Mouse (Mus musculus) lung, embryonic 16.5 days (tissue): ENCODE data around the gene Cnga1. TPM values are rescaled to one million over a fixed set of nuclear protein-coding genes. Genes with fewer than 3 reads are reported as not detected.

Experiments used
- ATAC-seq: fragments of 200-750 bp; cut with Nextera tagmentation; 2 replicates; pipeline ENCODE4 v1.8.0; 2017; ENCODE audit warnings: low read depth, mild to moderate bottlenecking, moderate library complexity
- H3K27ac ChIP-seq: fragments of 300-500 bp; sonication (generic); 2 replicates; pipeline ENCODE4 v1.5.1; 2014; ENCODE audit warnings: mild to moderate bottlenecking, control low read depth, low read length
- H3K27me3 ChIP-seq: fragments of 300-500 bp; sonication (generic); 2 replicates; pipeline ENCODE4 v1.6.1; 2014; ENCODE audit warnings: low read depth, low read length, mixed read lengths; ENCODE audit not compliant: control insufficient read depth, insufficient read depth
- H3K36me3 ChIP-seq: fragments of 300-500 bp; sonication (generic); 2 replicates; pipeline ENCODE4 v1.6.1; 2014; ENCODE audit warnings: low read length; ENCODE audit not compliant: control insufficient read depth, insufficient read depth
- H3K4me1 ChIP-seq: fragments of 300-500 bp; sonication (generic); replicated peaks from 2 replicates; pipeline ENCODE4 v1.6.1; 2014; ENCODE audit warnings: low read length, mixed read lengths; ENCODE audit not compliant: control insufficient read depth, insufficient read depth
- H3K4me2 ChIP-seq: fragments of 300-500 bp; sonication (generic); 2 replicates; pipeline ENCODE4 v1.6.1; 2014; ENCODE audit warnings: low read depth, low read length, control low read depth
- H3K4me3 ChIP-seq: fragments of 300-500 bp; sonication (generic); 2 replicates; pipeline ENCODE4 v1.5.1; 2014; ENCODE audit warnings: mild to moderate bottlenecking, low read length, control low read depth
- H3K9ac ChIP-seq: fragments of 300-500 bp; sonication (generic); 2 replicates; pipeline ENCODE4 v1.6.1; 2014; ENCODE audit warnings: low read length, control low read depth
- H3K9me3 ChIP-seq: fragments of 300-500 bp; sonication (generic); 2 replicates; pipeline ENCODE4 v1.6.1; 2016; ENCODE audit warnings: low read length; ENCODE audit not compliant: control insufficient read depth
- WGBS: fragments of 180-500 bp; shearing (Covaris S2); extraction: QIAGEN DNeasy Blood & Tissue Kit; methylation state at CpG from one replicate; pipeline ENCODE4 v1.1.7; 2014; 5-methylcytosine and 5-hydroxymethylcytosine counted together
- polyA plus RNA-seq: library from polyadenylated mRNA; unstranded; fragments of >200 nt; fragmentation: Nextera tagmentation; extraction: Ambion mirVana; gene quantifications from 2 replicates; pipeline ENCODE4 v1.2.1, GENCODE M21; 2015

The Cnga1 gene
- polyA plus RNA-seq, 1 experiment from 2014 or later = not detected

DNA sequence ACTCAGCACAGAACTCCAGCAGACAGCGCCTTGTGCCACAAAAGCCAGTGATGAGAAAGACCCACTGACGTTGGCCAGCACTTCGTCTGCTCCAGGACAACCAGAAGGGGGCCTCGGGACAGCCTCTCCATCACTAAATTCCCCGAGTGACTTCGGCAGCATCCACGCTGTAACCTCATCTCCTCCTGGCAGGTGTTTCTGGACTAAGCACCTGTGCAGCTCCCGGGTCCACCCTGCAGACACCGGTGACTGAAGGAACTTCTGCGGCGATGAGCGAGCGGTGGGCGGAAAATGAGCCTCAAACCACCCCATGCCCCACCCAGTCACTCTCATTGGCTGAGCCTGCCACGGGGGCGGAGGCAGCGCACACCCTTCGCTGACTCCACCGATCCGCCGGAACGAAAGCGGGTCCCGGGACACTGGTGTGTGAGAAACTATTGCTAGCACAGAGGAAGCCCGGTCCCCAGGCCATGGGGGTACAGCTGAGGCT, 3.4 kb upstream of the Cnga1 start, which contains the start of gene Nipal1:
Nipal1 (plus strand) TSS at position 378 of the 490 bp plus-strand sequence.
- WGBS = under 1% methylated on average over 25 of the region's 25 CpGs
- no peak within 1 kb of the TSS for H3K27ac ChIP-seq
- peak within 1 kb of the TSS; percentile 97 for H3K4me2 ChIP-seq
- peak; percentile 96 for ATAC-seq
- H3K27me3 ChIP-seq = no peaks in the 10 kb centered on the region; the same call in 1 of the 2 replicates
- H3K9ac ChIP-seq = peak within 1 kb of the TSS; percentile 66
- H3K9me3 ChIP-seq = no peaks in the 10 kb centered on the region
- H3K36me3 ChIP-seq = no peaks in the 10 kb centered on the region
- H3K4me1 ChIP-seq = peaks cover 11% of the 10 kb centered on the region; the same call in 1 of the 2 replicates
- peak within 1 kb of the TSS; percentile 63 for H3K4me3 ChIP-seq

GRCm38 (mm10) chr5:72646996-72647395, 2.9 kb upstream of the Cnga1 start:
- no peak for ATAC-seq
- no peaks in the 10 kb centered on the region for H3K9me3 ChIP-seq
- WGBS = 24% methylated on average over 10 of the region's 10 CpGs
- peak overlapping the region; percentile 57; the same call in 1 of the 2 replicates for H3K9ac ChIP-seq
- H3K4me1 ChIP-seq = peaks cover 11% of the 10 kb centered on the region; the same call in 1 of the 2 replicates
- H3K36me3 ChIP-seq = no peaks in the 10 kb centered on the region
- peak overlapping the region; percentile 63 for H3K4me3 ChIP-seq
- peak overlapping the region; percentile 97 for H3K4me2 ChIP-seq
- H3K27me3 ChIP-seq = no peaks in the 10 kb centered on the region; the same call in 1 of the 2 replicates
- H3K27ac ChIP-seq = no peak overlapping the region

- no peak overlapping the region for H3K9ac ChIP-seq
- H3K27ac ChIP-seq = no peak overlapping the region
- H3K4me1 ChIP-seq = peaks cover 11% of the 10 kb centered on the region; the same call in 1 of the 2 replicates
- H3K27me3 ChIP-seq = no peaks in the 10 kb centered on the region; the same call in 1 of the 2 replicates
- no peaks in the 10 kb centered on the region for H3K9me3 ChIP-seq
- no peak overlapping the region for H3K4me2 ChIP-seq
- H3K4me3 ChIP-seq = no peak overlapping the region
- no peak for ATAC-seq
- WGBS = 31% methylated on average over 10 of the region's 10 CpGs
- H3K36me3 ChIP-seq = no peaks in the 10 kb centered on the region
Observed at GRCm38 (mm10) chr5:72646131-72646530, 2.1 kb upstream of the Cnga1 start.

GRCm38 (mm10) chr5:72643655-72644054, 420 bp downstream of the Cnga1 start:
- Histone ChIP-seq H3K4me2 (no peak overlapping the region), H3K27me3 (no peaks in the 10 kb centered on the region; the same call in 1 of the 2 replicates), H3K27ac (no peak overlapping the region), H3K36me3 (no peaks in the 10 kb centered on the region), H3K4me3 (no peak overlapping the region), H3K9ac (no peak overlapping the region), H3K9me3 (no peaks in the 10 kb centered on the region), H3K4me1 (peaks cover 11% of the 10 kb centered on the region; the same call in 1 of the 2 replicates)
- 63% methylated on average over 7 of the region's 7 CpGs for WGBS
- ATAC-seq = no peak

GRCm38 (mm10) chr5:72640072-72640471, 4.0 kb downstream of the Cnga1 start:
- Histone ChIP-seq H3K36me3 (no peaks in the 10 kb centered on the region), H3K4me3 (no peak overlapping the region), H3K27me3 (no peaks in the 10 kb centered on the region; the same call in 1 of the 2 replicates), H3K4me2 (no peak overlapping the region), H3K9ac (no peak overlapping the region), H3K9me3 (no peaks in the 10 kb centered on the region), H3K27ac (no peak overlapping the region), H3K4me1 (0 out of 2 replicates have a peak, but pooled peaks cover 3% of the 10 kb centered on the region)
- no peak for ATAC-seq
- 85% methylated on average over 1 of the region's 1 CpGs for WGBS

- Histone ChIP-seq H3K27me3 (no peaks in the 10 kb centered on the region), H3K36me3 (no peaks in the 10 kb centered on the region), H3K4me1 (no peaks in the 10 kb centered on the region), H3K4me2 (no peak overlapping the region), H3K9me3 (no peaks in the 10 kb centered on the region), H3K9ac (no peak overlapping the region), H3K4me3 (no peak overlapping the region), H3K27ac (no peak overlapping the region)
- WGBS = 56% methylated on average over 3 of the region's 3 CpGs
- no peak for ATAC-seq
Observed at GRCm38 (mm10) chr5:72636576-72636975, 7.5 kb downstream of the Cnga1 start.

GRCm38 (mm10) chr5:72636122-72636521, 8.0 kb downstream of the Cnga1 start:
- Histone ChIP-seq H3K4me1 (no peaks in the 10 kb centered on the region), H3K9me3 (no peaks in the 10 kb centered on the region), H3K4me3 (no peak overlapping the region), H3K4me2 (no peak overlapping the region), H3K9ac (no peak overlapping the region), H3K27me3 (no peaks in the 10 kb centered on the region), H3K27ac (no peak overlapping the region), H3K36me3 (no peaks in the 10 kb centered on the region)
- no peak for ATAC-seq
- WGBS = 26% methylated on average over 3 of the region's 3 CpGs

DNA sequence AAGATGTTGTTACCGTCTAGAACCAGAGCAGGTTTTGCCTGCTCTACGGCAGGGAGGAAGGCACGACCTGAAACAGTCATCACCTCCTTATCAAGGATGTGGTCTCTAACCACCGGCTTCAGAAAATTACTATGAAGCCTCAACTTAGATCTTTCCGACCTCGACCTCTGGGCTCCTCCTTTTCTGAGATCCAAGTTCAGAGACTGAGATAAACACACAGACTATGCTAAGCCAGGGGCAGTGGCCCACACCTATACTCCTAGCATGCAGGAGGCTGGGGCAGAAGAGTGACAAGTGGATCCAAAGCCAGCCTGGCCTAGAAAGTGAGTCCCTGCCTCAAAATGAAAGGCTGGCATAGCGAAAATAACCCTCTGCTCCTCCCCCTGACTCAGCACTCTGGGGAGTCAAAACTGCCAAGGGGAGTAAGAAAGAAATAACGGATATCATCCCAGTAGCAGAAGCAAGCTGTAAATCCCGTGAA, 9.2 kb downstream of the Cnga1 start:
- no peaks in the 10 kb centered on the region for H3K36me3 ChIP-seq
- H3K4me3 ChIP-seq = no peak overlapping the region
- no peaks in the 10 kb centered on the region for H3K9me3 ChIP-seq
- H3K27me3 ChIP-seq = no peaks in the 10 kb centered on the region
- no peak overlapping the region for H3K27ac ChIP-seq
- no peak overlapping the region for H3K9ac ChIP-seq
- 73% methylated on average over 9 of the region's 9 CpGs for WGBS
- no peak overlapping the region for H3K4me2 ChIP-seq
- H3K4me1 ChIP-seq = no peaks in the 10 kb centered on the region
- ATAC-seq = no peak

DNA sequence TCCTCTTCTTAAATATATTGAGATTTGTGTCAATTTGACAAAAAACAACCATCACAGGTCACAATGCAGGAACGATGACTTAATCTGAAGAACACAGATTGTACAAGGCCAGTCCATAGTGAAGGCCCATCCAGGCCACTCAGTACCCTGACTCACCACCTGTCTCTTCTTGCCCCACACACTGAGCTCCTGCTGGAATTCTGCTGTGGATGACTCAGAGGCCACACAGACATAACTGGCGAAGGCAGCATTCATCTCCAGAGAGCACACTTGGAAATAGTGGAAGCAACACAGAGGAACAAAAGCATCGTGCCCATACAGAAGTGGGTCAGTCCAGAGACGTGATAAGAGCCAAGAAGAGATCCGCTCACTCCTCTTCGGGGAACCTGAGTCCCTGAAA, 14.0 kb downstream of the Cnga1 start:
- H3K27me3 ChIP-seq = no peaks in the 10 kb centered on the region
- no peak for ATAC-seq
- no peak overlapping the region for H3K27ac ChIP-seq
- H3K9me3 ChIP-seq = no peaks in the 10 kb centered on the region
- H3K4me3 ChIP-seq = no peak overlapping the region
- 84% methylated on average over 6 of the region's 6 CpGs for WGBS
- H3K4me2 ChIP-seq = no peak overlapping the region
- H3K36me3 ChIP-seq = no peaks in the 10 kb centered on the region
- H3K9ac ChIP-seq = no peak overlapping the region
- no peaks in the 10 kb centered on the region for H3K4me1 ChIP-seq
